Mouse (Mus musculus): ENCODE measurements around the gene Celf2. TPM values are rescaled to one million over a fixed set of nuclear protein-coding genes. Genes with fewer than 3 reads are reported as not detected.

The Celf2 gene
- total RNA-seq, 2 experiments from 2014 or later, result 424 to 432 TPM

DNA sequence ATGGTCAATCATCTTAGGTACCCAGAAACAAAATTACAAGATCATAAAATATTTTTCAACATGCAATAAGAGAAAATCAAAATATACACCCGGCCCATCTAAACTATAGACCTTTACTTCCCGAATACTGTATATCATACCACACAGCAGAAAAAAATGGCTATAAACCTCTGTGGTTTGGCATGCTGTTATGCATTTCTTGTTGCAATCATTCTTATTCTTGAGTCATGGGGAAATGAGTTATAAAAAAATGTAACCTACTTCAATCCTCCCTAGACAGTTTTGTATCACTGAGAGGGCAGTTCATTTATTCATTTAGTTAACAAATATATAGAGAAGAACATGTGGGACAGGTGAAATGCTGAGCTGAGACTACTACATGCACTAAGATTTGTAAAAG, 291.3 kb downstream of the Celf2 start:
- DNase-seq (ENCODE audit: low spot score in 2 of 2), result no peak

DNA sequence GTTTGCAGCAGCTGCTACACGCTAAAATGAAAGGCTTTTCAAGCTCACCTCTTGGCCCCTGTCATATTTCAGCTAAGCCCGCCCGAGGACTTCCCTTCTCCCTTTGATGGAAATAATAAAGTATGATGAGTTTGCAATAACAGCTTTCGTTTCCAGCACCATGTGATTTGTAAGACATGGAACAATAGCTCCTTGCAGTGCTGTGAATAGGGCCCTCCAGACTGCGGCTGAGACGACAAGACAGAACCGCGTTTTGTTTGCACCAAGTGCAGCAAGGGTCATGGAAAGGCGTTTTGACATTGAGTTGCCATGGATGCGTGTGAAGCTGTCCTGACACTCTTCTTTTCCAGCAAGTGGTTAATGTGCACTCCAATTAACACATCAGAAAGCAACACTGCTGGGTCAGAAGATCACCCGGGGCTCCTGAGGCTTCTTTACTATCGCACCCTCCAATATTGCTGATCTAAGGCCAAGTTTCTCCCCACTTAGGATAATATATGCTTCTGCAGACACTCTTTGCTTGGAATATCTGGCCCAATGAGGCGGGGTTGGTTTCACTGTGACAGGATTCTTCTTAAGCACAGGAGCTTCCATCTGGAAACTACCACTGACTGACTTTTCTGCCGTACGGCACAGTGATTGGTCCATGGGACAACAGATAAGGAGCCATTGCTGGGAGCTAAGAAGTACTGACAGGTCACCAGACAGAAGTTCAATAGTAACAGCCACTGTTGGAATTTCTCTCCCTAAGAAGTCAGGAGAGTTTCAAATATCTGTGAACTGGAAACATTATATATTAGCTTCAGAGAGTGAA, 301.5 kb downstream of the Celf2 start:
- no peak for DNase-seq (ENCODE audit: low spot score in 2 of 2)

DNA sequence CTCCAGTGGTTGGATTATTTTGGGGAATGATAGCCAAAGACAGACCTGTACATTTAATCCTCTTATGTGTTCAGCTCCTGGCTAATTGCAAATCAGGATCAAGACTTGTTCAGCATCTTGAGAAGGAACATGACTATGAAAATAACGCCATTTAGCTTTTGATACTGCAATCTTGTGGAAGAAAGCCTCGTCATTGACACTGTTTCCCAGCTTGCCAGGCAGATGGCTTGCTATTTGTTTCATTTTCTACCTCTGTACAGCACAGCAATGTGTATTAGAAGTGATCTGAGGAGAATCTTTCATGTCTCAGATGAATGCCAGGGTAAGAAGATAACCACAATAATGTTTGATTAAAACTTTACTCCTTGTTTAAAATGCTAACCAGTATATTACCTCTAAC, 315.9 kb downstream of the Celf2 start:
- DNase-seq (ENCODE audit: low spot score in 2 of 2), result peak; percentile 21 to 69

DNA sequence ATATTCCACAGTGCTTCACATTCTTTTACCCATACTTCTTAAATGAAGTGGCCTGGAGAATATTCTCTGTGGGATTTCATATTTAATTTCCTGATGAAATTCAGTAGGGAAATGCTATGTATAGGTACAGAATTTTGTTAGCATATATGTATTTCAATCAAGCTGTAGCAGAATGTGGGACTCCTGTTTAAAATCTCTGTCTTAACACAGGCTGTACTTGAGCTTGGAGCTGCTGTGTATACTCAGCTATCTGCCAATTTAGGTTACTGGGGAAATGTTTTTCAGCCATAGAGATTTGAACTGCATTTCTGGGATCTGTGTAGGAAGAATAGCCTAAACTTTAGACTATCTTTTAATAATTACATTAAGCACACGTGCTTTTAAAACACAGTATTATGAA, 330.2 kb downstream of the Celf2 start:
- DNase-seq (ENCODE audit: low spot score in 2 of 2), result no peak

DNA sequence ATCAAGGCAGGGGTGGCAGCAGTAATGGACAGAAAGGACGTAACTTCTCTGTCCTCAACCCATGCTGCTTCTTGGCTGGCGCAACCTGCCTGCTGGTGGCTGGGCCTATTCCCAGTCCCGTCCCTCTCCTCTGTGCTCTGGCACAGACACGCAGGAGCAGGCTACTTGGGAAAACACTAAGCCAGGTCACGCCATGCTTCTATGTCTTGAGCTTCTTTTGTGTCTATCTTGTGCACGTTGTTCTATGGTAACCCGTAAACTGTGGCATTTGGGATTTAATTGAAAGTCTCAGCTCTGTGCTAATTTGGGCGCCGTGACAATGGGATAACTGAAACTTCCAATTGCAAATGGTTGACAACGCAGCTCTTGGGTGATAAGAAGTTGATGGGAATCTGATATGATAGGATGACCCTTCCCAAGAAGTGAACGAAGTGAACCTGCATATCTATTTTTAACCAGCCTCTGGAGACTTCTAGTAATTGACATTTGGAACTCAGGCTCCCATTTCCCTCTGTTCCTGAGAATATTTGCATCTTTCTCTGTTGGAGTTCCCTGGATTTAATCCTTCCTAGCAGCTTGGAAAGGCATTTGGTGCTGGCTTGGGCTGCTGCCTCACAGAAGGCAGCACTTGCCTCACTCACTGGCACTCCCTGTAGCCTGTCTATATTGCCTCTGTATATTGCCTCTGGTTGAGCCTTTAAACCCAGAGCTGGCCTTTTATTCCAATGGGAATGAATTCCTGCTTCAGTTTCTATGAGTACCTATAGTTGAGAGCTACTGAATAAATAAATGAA, 335.9 kb downstream of the Celf2 start:
- DNase-seq (ENCODE audit: low spot score in 2 of 2), result peak; percentile 23 to 75

DNA sequence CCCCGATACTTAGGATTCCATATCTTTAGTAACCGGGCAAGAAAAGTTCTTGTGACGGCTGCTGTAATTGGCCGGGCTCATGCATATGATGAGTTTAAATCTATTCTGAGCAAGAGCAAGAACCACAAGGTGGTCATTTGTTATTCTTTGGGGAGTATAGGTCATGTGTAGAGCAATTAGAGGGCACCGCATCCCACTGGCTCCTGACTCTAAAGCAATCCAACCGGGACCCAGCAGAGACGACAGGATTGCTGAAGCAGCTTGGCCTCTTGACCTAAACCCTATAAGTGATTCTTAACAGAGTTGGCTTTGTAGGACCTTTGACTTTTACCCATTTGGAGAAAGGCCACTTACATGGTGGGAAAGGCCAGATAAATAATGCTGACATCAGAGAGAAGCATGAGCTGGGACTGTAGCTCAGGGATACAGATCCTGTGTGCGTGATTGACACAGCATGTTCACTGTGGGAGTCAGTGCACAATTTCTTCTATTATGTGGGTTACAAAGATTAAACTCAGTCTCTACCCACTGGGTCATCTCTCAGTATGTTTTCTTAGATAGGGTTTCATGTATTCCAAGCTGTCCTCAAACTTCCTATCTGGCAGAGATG, 338.2 kb downstream of the Celf2 start:
- DNase-seq (ENCODE audit: low spot score in 2 of 2), result no peak

DNA sequence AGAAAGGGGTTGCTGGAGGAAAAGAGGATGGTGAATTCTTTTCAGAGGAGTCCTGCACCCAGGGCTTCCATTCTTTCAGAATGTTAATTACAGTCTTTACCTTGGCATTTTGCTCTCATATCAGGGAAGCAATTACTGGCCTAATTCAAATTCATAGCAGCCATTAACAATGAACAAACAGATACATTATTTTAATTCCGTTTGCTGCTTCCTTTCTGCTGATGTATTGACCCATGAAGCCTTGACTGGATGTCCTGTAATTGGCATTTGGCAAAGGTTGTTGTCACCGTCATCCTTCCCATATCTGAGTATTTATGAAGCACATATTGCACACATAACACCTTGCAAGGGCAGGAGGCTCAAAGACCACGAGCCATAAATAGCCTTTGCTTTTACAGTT, 343.6 kb downstream of the Celf2 start:
- no peak for DNase-seq (ENCODE audit: low spot score in 2 of 2)

DNA sequence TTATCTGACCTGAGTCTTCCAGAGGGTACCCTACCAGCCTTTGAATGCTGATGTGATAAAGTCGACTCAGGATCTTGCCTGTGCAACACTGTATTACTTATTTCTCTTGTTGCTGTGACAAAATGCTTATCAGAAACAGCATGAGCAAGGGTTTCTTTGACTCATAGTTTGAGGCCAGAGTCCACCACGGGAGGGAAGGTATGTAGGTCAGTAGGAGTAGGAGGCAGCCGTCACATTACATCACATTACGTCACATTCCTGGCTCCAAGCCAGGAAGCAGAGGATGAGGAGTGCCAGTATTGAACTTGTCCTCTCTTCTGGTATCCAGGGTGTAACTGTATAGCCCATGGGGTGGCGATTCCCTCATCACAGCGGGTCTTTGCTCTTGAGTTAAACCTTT, 349.3 kb downstream of the Celf2 start:
- DNase-seq (ENCODE audit: low spot score in 2 of 2), result no peak

DNA sequence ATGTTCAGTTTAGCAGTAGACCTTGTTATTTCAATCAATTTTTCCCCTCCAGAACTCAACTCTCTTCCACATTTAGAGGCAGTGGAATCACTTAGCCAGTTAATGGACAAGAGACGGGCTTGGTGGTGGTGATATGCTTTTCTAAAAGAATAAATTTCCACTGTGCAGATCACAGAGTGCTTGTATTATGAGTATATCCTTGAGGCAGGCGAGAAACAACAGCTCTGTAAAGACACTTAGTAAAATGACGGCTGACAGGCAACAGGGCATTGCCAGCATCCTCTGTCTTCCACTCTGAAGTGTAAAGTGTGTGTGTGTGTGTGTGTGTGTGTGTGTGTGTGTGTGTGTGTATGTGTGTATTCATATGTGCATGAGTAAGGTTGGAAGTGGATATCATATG, 362.1 kb downstream of the Celf2 start:
- no peak for DNase-seq (ENCODE audit: low spot score in 2 of 2)

DNA sequence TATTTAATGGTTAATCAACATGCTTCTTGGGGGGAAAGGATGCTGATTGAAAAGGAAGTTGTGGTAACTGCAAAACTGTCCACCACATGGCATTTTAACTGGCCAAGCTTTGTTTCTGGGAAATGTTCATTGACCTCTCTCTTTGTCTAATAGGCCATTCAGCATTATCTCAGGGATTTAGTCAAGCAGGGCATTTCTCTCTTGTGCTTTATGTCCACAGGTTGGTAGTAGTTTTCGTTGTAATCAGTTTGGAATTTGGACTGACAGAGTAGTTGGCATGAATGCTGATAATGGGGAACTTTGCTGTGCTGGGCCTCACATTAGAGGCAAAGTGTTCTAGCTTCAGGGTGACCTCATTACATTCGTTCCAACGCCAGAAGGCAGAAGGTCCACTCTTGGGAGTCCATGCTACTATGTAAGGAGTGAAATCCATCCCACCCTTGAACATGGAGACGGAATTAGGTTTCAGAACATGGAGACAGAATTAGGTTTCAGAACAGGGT, 363.8 kb downstream of the Celf2 start:
- DNase-seq (ENCODE audit: low spot score in 2 of 2), result no peak

DNA sequence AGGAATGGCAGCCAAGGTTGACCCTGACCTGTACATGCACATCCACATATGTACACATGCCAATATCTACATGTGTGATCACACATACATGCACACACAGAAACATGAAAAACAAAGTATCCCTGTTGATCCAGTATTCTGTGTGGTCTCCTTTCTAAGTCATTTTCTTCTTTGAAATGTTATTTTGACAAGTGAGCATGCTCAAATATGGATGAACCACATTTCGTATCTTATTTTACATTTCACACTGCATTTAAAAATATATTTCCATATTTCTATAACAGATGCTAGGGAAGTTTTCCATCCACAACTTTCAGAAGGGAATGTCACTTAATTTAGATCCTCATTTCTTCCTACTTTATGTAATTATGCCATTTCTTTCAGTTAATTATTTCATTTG, 364.5 kb downstream of the Celf2 start:
- no peak for DNase-seq (ENCODE audit: low spot score in 2 of 2)

DNA sequence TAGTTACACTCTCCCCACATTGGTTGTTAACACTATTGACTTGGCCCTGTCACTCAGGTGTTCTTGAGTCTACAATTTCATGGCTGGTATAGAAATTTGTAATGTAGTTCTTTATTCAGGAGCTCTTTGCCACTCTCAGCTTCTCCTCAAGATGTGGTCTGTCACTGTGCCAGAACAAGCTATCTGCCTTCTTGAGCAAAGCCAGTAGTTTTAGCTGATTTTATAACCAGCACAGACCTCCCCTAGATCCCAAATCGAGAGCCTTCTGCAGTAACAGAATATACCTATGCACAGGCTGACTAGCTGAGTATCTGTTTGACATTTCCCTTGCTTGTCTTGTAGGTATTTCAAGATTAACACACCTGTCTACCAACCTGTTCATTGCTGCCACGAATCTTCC, 386.0 kb downstream of the Celf2 start:
- no peak for DNase-seq (ENCODE audit: low spot score in 2 of 2)

DNA sequence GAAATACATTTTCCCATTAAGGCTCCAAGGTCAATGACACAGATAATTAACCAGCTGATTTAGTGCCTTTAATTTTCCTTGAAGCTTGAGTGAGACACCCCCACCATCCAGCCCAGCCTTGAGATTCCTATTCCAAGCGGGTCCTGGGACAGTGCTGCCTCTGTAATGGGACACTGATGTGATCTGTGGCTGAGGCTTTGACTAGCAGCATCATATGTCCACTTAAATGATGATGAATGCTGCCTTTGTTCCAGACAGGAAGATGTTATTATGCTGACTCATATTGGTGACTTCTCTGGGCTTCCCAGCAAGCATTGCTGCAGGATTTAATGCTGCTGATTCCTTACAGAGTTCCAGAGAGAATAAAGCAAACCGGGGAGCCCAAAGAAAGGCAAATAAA, 393.6 kb downstream of the Celf2 start:
- DNase-seq (ENCODE audit: low spot score in 2 of 2), result no peak

DNA sequence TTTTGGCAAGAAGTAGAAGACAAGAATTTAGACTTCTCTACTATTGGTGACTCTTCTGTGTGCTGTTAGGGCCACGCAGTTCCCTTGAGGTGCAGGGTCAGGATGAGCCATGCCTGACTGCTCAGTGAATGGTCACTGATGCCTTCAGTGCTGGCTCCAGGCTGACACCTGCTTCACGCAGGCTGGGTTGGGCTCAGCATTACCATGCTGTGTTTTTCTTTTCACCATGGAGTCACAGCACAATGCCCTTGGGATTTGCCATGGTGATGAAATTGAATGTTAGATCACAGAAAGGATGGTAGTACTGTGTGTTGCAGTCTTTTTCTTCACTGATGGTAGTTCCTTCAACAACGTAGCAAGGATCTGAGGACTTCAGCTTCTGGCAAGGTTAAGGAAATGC, 394.2 kb downstream of the Celf2 start:
- no peak for DNase-seq (ENCODE audit: low spot score in 2 of 2)

DNA sequence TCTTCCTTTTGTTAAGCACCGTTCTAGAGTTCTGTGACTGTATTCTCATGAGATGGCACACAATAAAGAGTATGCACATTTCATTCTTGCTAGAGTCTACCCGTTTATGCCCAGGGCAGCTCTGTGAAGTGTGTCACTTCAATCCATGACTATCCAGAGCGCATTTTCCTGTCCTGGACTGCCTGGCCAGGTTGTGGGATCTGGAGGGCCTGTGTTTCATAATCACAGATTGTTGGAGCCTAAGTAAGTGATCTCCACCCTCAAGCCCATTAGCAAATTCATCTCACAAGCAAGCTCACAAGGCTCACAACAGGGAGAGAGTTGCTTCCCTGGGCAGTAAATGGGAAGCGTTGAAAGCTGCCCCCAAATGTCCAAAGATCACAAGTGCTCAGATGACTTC, 395.6 kb downstream of the Celf2 start:
- DNase-seq (ENCODE audit: low spot score in 2 of 2), result no peak

DNA sequence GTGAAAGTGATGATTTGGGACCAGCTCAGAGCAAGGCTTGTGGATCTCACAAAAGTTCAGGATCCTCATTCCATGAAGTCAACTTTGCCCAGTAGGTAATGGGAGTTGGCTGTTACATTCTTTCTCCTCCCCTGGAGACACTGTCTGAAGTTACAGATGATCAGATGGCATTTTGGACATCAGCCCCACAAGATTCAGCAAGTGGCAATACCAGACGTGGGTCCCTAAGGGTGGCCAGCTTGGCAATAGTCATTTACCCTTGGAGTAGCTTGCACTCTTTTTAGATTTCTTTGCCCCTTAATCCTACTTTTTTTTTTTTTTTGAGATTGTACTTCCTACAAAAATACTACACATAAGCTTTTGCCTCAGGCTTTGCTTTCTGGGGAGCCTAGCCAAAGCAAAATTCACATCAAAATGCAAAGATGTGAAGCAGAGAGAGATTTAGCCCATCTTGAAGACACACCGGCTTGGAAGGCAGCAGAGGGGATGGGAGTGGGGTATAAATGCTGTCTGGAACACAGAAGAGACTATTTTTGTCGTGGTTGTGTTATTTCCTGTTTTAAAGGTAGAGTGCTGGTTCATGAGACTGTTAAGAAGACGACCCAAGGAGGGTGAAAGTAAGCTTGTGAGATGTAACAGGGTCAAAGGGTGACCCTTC, 397.1 kb downstream of the Celf2 start:
- no peak for DNase-seq (ENCODE audit: low spot score in 2 of 2)

DNA sequence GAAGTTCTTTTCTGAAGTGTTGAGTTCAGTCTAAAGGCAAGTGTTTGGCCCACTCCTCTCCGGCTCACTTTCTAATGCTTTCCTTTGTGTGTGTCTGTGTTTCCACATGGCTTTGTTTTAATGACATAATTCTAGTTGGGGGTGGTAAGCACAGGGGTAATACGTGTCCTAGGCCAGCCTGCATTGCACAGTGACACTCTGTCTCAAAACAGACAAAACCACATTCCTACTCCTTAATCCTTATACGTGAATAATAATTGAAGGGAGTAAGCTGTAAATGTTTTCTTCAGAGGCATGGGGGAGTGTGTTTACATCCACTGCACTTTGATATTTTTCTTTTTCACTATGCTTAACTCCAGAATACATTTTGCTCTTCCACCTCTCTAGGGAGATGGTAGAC, 415.9 kb downstream of the Celf2 start:
- DNase-seq (ENCODE audit: low spot score in 2 of 2), result no peak

DNA sequence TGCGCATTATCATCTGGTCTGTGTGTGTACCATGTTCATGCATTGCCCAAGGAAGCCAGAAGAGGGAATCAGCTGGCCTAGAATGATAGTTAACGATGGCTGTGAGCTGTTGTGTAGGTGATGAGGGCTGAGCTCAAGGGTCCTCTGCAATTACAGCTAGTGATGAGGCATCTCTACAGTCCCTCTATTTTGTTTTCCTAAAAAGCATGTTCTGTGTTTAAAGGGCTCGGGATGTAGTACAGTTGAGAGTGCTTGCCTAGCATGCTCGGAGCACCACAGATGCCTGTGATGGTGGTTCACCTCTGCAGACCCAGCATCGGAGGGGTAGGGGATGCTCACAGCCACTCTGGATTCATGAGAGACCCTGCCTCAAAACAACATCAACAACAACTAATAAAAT, 416.7 kb downstream of the Celf2 start:
- DNase-seq (ENCODE audit: low spot score in 2 of 2), result no peak

DNA sequence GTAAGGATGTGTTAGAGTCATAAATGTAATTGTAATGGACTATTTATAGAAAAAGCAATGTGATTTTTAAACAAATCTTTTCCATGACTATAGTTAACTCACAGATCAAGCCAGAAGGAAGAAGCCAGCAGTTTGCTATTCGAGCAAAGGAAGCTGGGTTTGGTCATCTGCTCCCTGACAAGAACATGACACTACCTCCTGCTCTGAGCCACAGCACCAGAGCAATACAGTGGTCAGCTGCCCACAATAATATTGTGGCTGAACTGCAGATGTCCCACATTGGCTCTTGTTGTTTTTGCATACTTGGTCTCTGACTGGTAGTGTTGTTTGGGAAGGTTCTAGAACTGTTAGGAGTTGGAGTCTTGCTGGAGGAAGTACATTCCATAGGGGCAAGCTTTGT, 418.9 kb downstream of the Celf2 start:
- DNase-seq (ENCODE audit: low spot score in 2 of 2), result no peak

DNA sequence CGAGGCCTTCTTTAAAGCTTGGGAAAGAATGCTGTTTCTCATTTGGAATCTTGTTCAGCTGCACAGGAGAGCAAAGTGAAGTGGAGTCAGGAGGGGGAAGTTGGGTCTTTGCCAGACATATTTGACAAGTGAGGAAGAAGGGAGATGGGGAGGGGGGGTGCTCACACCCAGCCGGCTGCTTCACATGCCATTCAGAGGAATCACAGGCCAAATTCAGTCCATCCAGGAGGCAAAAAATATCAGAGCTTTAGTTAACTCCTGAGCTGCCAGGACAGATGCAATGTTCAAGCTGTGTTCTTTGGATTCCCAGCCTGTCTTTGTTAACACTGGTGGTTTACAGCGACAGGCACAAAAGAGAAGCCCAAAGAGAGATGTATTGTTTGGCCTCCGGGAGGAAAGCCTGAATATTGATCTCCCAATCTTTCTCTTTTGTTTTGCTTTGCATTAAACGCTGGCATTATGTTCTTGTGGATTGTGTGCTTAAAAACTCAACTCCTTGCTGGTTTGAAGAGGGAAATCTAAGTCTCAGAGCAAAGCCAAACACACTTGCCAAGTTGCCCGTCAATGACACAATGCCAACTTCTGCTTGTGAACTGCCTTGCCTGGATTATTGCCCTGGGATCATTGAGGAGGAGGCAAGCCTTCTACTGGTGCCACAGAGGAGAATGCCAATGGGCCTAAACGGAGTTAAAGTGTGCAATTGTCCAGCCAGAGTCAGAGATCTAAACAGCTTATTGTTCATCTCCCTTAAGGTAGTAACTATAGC, 420.1 kb downstream of the Celf2 start:
- peak; percentile 37 to 74 for DNase-seq (ENCODE audit: low spot score in 2 of 2)

DNA sequence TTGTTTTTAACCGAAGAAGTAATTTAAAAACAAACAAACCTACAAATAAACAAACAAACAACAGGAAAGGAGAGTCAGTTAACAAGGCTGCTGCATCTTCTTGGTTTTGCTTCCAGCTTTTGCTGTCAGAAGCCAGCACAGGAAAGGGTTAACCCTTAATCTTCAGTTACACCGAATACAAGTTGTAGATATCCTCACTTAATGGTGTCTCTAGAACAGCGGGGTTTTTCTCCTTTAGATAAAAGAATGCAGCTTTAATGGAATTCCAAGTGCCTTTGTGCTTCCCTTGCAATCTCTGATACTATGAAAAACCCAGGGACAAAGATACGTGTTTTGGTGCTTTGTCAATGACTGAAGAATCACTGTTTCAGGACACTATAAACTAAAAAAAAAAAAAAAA, 420.8 kb downstream of the Celf2 start:
- no peak for DNase-seq (ENCODE audit: low spot score in 2 of 2)

Measured in layer of hippocampus, adult 18-20 months (tissue).